Mouse (Mus musculus) R1 (cell line): ENCODE measurements at regions not wholly inside any gene's neighbourhood (a gene's known extent, or its start where the extent isn't known, plus 50 kb on each side); places are given as distances from the start of the nearest gene placed in this dataset.

Source experiments
- DNase-seq: peaks from one replicate; pipeline ENCODE4 v3.0.0-alpha.2; 2018; ENCODE audit warnings: low read depth, low spot score

DNA sequence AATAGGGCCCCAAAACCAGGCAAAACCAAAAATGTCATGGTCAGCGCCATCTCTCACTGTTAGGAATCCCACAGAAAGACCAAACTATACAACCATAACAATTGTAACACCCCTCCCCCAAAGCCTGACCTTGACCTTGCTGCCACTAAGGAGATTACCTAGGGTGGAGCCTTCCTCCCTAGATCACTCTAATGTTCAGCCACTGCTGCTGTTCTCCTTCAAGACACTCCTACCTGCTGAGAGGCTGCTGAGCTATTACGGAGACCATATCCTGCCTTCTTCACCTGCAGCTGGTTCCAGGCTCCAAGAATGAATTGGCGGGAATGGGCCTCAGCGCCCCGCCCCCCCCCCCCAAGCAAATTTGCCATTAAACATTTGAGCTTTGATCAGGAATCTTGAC lies 1205.5 kb upstream of the Alcam start:
- peak; percentile 93 for DNase-seq

DNA sequence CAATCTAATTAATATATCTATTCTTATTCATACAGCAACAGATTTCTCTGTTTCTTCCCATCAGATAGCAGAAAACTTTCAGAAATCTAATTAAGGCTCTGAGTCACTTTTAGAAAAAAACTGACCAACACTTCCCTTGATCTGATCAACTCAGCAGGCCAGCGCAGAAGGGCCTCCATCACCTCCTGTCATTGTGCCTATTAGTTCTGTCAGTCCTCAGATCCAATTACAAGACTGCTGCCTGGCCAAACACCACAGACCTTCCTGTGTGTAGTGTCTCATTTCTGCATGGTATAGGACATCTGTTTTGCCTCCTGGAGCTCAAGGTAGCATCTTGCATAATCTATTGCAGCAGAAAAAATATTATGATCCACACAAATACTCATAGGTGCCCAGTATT lies 1184.3 kb upstream of the Alcam start:
- no peak for DNase-seq

DNA sequence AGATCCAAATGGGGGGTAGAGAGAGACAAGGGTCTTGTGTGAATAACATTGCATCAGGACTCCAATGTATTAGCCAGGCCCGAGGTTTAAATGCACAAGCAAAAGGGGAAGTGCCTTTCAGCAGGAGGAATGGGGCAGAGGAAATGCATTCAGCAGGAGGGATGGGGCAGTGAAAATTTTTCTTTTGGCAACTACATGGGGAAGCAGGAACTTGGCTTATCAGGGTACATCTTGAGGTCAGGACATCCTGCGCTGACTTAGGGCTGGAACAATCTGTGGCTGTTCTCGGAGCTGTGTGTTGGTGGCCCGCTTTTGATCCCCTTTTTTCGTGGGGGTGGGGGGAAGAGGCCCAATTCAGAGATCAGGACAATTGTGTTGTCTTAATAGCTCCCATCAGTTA lies 1147.8 kb upstream of the Alcam start:
- DNase-seq = peak; percentile 14

DNA sequence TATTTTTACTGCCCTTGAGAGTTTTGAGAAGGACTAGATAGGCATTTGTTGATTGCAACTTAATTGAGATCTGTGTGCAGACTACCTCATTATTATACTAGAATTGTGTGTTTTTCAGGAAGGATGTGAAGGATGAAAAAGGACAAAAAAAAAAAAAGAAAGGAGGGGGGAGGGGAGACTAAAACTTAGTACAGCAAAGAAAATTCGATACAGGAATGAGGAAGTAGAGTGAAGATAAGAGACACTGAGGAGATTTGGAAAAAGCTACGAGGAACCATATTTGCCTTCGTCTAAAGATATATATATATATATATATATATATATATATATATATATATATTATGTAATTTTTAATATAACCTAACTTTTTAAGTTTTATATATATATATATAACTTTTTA lies 1144.3 kb upstream of the Alcam start:
- DNase-seq = no peak

DNA sequence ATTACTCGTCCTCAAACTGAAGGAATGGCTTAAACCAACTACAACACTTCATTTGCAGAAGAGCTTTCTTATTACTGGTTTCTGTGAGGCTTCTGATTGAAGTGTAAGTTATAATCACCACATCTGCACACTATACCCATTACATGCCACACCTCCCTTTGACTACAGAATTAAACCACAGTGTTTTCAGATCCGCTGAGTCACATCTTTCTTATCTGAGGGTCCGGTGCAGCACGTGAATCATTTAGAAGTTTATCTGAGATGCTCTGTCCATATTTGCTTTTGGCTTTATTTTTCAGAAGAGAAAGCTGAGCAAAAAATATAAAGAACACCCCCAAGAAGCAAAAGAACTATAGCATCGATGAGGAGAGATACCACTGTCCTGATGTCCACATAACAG lies 1111.8 kb upstream of the Alcam start:
- DNase-seq = no peak
